Comparison of ENCODE assay signal across 16 mouse cellular contexts in genomic region chr2:30267466-30267865, GRCm38 (mm10). TPM values are rescaled to one million over a fixed set of nuclear protein-coding genes. Genes with fewer than 3 reads are reported as not detected.
DNase-seq lines count a peak whose midpoint lies in the region; ATAC-seq and TF ChIP-seq lines count a peak whose summit lies in the region.
"Had no signal": no experiment of that assay in that cellular context is flagged by ENCODE, and none has a peak within 500 bp of the region (broad histone marks: within the 10 kb centered on the region; RNA-seq: fewer than 3 reads in every experiment).

No protein-coding gene starts in this region.

- H3K4me1 ChIP-seq in heart, embryonic 13.5 days: peaks cover 68% of the 10 kb centered on the region
- H3K4me1 ChIP-seq in stomach, embryonic 16.5 days (ENCODE audit: control insufficient read depth, insufficient read depth, low read length): peaks cover 39% of the 10 kb centered on the region
- peaks cover 18% of the 10 kb centered on the region for H3K4me1 ChIP-seq in stomach, postnatal 0 days (replicated peaks; ENCODE audit: control insufficient read depth, insufficient read depth)
- peaks cover 48% of the 10 kb centered on the region for H3K4me1 ChIP-seq in liver, embryonic 13.5 days (replicated peaks)

- H3K27me3 ChIP-seq in heart, embryonic 13.5 days (replicated peaks): no peaks in the 10 kb centered on the region
- no peaks in the 10 kb centered on the region for H3K27me3 ChIP-seq in stomach, embryonic 16.5 days (ENCODE audit: control insufficient read depth, insufficient read depth, low read length)
- no peaks in the 10 kb centered on the region for H3K27me3 ChIP-seq in stomach, postnatal 0 days (ENCODE audit: control insufficient read depth, insufficient read depth, low read length)
- no peaks in the 10 kb centered on the region for H3K27me3 ChIP-seq in liver, embryonic 13.5 days

- H3K36me3 ChIP-seq in heart, embryonic 13.5 days: peaks cover 29% of the 10 kb centered on the region
- no peaks in the 10 kb centered on the region; the same call in 1 of the 2 replicates for H3K36me3 ChIP-seq in stomach, embryonic 16.5 days (ENCODE audit: control insufficient read depth, insufficient read depth, low read length)
- peaks cover 6% of the 10 kb centered on the region; the same call in 1 of the 2 replicates for H3K36me3 ChIP-seq in stomach, postnatal 0 days (ENCODE audit: control insufficient read depth, insufficient read depth, low read length)
- peaks cover 22% of the 10 kb centered on the region for H3K36me3 ChIP-seq in liver, embryonic 13.5 days

- no peak overlapping the region for H3K4me3 ChIP-seq in heart, embryonic 13.5 days
- no peak overlapping the region for H3K4me3 ChIP-seq in stomach, embryonic 16.5 days (replicated peaks; ENCODE audit: low read length)
- no peak overlapping the region for H3K4me3 ChIP-seq in stomach, postnatal 0 days (ENCODE audit: low read depth, low read length)
- H3K4me3 ChIP-seq in liver, embryonic 13.5 days (replicated peaks): 0 out of 2 replicates have a peak overlapping the region, but pooled peaks have one; percentile 23

- 95% methylated on average over 2 of the region's 2 CpGs for WGBS in heart, embryonic 13.5 days
- 99% methylated on average over 2 of the region's 2 CpGs for WGBS in stomach, embryonic 16.5 days
- 91% methylated on average over 2 of the region's 2 CpGs for WGBS in stomach, postnatal 0 days
- 98% methylated on average over 2 of the region's 2 CpGs for WGBS in liver, embryonic 13.5 days (ENCODE audit: insufficient replicate concordance)

- H3K9me3 ChIP-seq in heart, embryonic 13.5 days: no peaks in the 10 kb centered on the region
- H3K9me3 ChIP-seq in stomach, embryonic 16.5 days (replicated peaks; ENCODE audit: control insufficient read depth, low read length): no peaks in the 10 kb centered on the region
- no peaks in the 10 kb centered on the region for H3K9me3 ChIP-seq in stomach, postnatal 0 days (ENCODE audit: control insufficient read depth, low read length)
- H3K9me3 ChIP-seq in liver, embryonic 13.5 days (replicated peaks): no peaks in the 10 kb centered on the region

- peak overlapping the region; percentile 99; the same call in 1 of the 2 replicates for H3K27ac ChIP-seq in heart, embryonic 13.5 days (replicated peaks)
- no peak overlapping the region for H3K27ac ChIP-seq in stomach, embryonic 16.5 days (ENCODE audit: low read length)
- no peak overlapping the region for H3K27ac ChIP-seq in stomach, postnatal 0 days (replicated peaks)
- peak overlapping the region; percentile 78; the same call in 1 of the 2 replicates for H3K27ac ChIP-seq in liver, embryonic 13.5 days

- 0 out of 2 replicates have a peak overlapping the region, but pooled peaks have one; percentile 2 for H3K9ac ChIP-seq in heart, embryonic 13.5 days
- no peak overlapping the region for H3K9ac ChIP-seq in stomach, embryonic 16.5 days (ENCODE audit: low read length)
- H3K9ac ChIP-seq in stomach, postnatal 0 days (ENCODE audit: low read length): no peak overlapping the region
- H3K9ac ChIP-seq in liver, embryonic 13.5 days: no peak overlapping the region
- H3K9ac ChIP-seq: lung, embryonic 14.5 days had no signal

- no peak for ATAC-seq in heart, embryonic 13.5 days (ENCODE audit: extremely low read depth, insufficient number of reproducible peaks, low FRiP score, low TSS enrichment)
- ATAC-seq in stomach, embryonic 16.5 days (ENCODE audit: insufficient read depth, low FRiP score): no peak
- ATAC-seq in stomach, postnatal 0 days (ENCODE audit: low FRiP score, low TSS enrichment): no peak
- no peak for ATAC-seq in liver, embryonic 13.5 days (ENCODE audit: low read depth)
- ATAC-seq: CD4-positive, CD25-positive, alpha-beta regulatory T cell, adult 4 months; forebrain, embryonic 16.5 days had no signal

- TF ChIP-seq CTCF in stomach, postnatal 0 days (IDR thresholded peaks at IDR 0.05; ENCODE audit: low read depth): no peak

- no peak overlapping the region for H3K4me2 ChIP-seq in heart, embryonic 13.5 days
- H3K4me2 ChIP-seq in stomach, embryonic 16.5 days (ENCODE audit: low read depth, low read length): peak overlapping the region; percentile 46; the same call in 1 of the 2 replicates
- H3K4me2 ChIP-seq in stomach, postnatal 0 days (replicated peaks; ENCODE audit: low read depth): no peak overlapping the region
- H3K4me2 ChIP-seq in liver, embryonic 13.5 days: peak overlapping the region; percentile 32; the same call in 1 of the 2 replicates

- no peak for TF ChIP-seq EP300 in stomach, postnatal 0 days (optimal IDR thresholded peaks at IDR 0.05)

- DNase-seq in heart, adult 11 months: no peak
- no peak for DNase-seq in stomach, postnatal 0 days (ENCODE audit: low spot score)
- DNase-seq in liver, embryonic 13.5 days: no peak
- DNase-seq in frontal cortex, postnatal 25 days (ENCODE audit: low spot score in 2 of 2): no peak
- no peak for DNase-seq in ovary, postnatal 36 days (ENCODE audit: low spot score)
- DNase-seq: cerebellum, adult 18-20 months; kidney, postnatal 36 days; lung, embryonic 14.5 days had no signal

RNA-seq across cellular contexts. Expression of gene Phyhd1, which starts 1.5 kb away (rescaled TPM):
- polyA plus RNA-seq in heart, embryonic 13.5 days (2015; fragmentation: Nextera tagmentation; extraction: Ambion mirVana): 7.0 and 8.2 TPM in 2 replicates
- 13.3 and 13.5 TPM in 2 replicates for polyA plus RNA-seq in stomach, embryonic 16.5 days (2015; fragmentation: Nextera tagmentation; extraction: Ambion mirVana)
- 5.8 and 7.1 TPM in 2 replicates for polyA plus RNA-seq in stomach, postnatal 0 days (2015; fragmentation: Nextera tagmentation; extraction: Ambion mirVana)
- polyA plus RNA-seq in liver, embryonic 13.5 days (2015; fragmentation: Nextera tagmentation; extraction: Ambion mirVana): 8.1 and 8.9 TPM in 2 replicates

RNA-seq across cellular contexts. Expression of gene Gm28038, which starts 13.4 kb away (rescaled TPM):
- polyA plus RNA-seq in heart, embryonic 13.5 days (2015; fragmentation: Nextera tagmentation; extraction: Ambion mirVana): not detected in 2 replicates
- polyA plus RNA-seq in stomach, embryonic 16.5 days (2015; fragmentation: Nextera tagmentation; extraction: Ambion mirVana): not detected in 2 replicates
- polyA plus RNA-seq in stomach, postnatal 0 days (2015; fragmentation: Nextera tagmentation; extraction: Ambion mirVana): not detected in 2 replicates
- 0.82 TPM in 1 of 2 replicates, not detected in the other for polyA plus RNA-seq in liver, embryonic 13.5 days (2015; fragmentation: Nextera tagmentation; extraction: Ambion mirVana)
- polyA plus RNA-seq: forebrain, embryonic 16.5 days; gonadal fat pad, adult 2 months; lung, embryonic 14.5 days; midbrain, embryonic 11.5 days; neural tube, embryonic 11.5 days; thymus, postnatal 0 days had no signal

RNA-seq across cellular contexts. Expression of gene Dolk, which starts 18.7 kb away (rescaled TPM):
- 27.8 and 30.3 TPM in 2 replicates for polyA plus RNA-seq in heart, embryonic 13.5 days (2015; fragmentation: Nextera tagmentation; extraction: Ambion mirVana)
- 32.4 and 34.0 TPM in 2 replicates for polyA plus RNA-seq in stomach, embryonic 16.5 days (2015; fragmentation: Nextera tagmentation; extraction: Ambion mirVana)
- polyA plus RNA-seq in stomach, postnatal 0 days (2015; fragmentation: Nextera tagmentation; extraction: Ambion mirVana): 21.1 and 21.9 TPM in 2 replicates
- polyA plus RNA-seq in liver, embryonic 13.5 days (2015; fragmentation: Nextera tagmentation; extraction: Ambion mirVana): 14.0 and 14.4 TPM in 2 replicates

RNA-seq across cellular contexts. Expression of gene Nup188, which starts 18.7 kb away (rescaled TPM):
- 22.2 and 25.7 TPM in 2 replicates for polyA plus RNA-seq in heart, embryonic 13.5 days (2015; fragmentation: Nextera tagmentation; extraction: Ambion mirVana)
- 26.0 and 30.5 TPM in 2 replicates for polyA plus RNA-seq in stomach, embryonic 16.5 days (2015; fragmentation: Nextera tagmentation; extraction: Ambion mirVana)
- polyA plus RNA-seq in stomach, postnatal 0 days (2015; fragmentation: Nextera tagmentation; extraction: Ambion mirVana): 8.5 and 9.9 TPM in 2 replicates
- 15.5 and 20.0 TPM in 2 replicates for polyA plus RNA-seq in liver, embryonic 13.5 days (2015; fragmentation: Nextera tagmentation; extraction: Ambion mirVana)

RNA-seq across cellular contexts. Expression of gene Gm28035, which starts 27.1 kb away (rescaled TPM):
- polyA plus RNA-seq in heart, embryonic 13.5 days (2015; fragmentation: Nextera tagmentation; extraction: Ambion mirVana): 0.19 and 0.27 TPM in 2 replicates
- 0.24 and 0.30 TPM in 2 replicates for polyA plus RNA-seq in stomach, embryonic 16.5 days (2015; fragmentation: Nextera tagmentation; extraction: Ambion mirVana)
- polyA plus RNA-seq in stomach, postnatal 0 days (2015; fragmentation: Nextera tagmentation; extraction: Ambion mirVana): 0.05 and 0.11 TPM in 2 replicates
- polyA plus RNA-seq in liver, embryonic 13.5 days (2015; fragmentation: Nextera tagmentation; extraction: Ambion mirVana): 0.05 and 0.07 TPM in 2 replicates

Comparison
In these comparisons a context has a peak if more than half of its experiments do, and no peak if none do; other contexts are left out.
1. H3K4me2 ChIP-seq: peak in stomach, embryonic 16.5 days (single experiment) and liver, embryonic 13.5 days (single experiment); none in heart, embryonic 13.5 days (single experiment) and stomach, postnatal 0 days (single experiment).
2. H3K27ac ChIP-seq: peak in heart, embryonic 13.5 days (single experiment) and liver, embryonic 13.5 days (single experiment); none in stomach, embryonic 16.5 days (single experiment) and stomach, postnatal 0 days (single experiment).